Mouse (Mus musculus) large intestine, adult 2 months (tissue): ENCODE measurements around the gene Slc8a2. TPM values are rescaled to one million over a fixed set of nuclear protein-coding genes. Genes with fewer than 3 reads are reported as not detected.
A peak's percentile ranks its signal among the peaks of the same experiment; 100 is the strongest.

Experiments used
- DNase-seq: peaks from one replicate; pipeline ENCODE4 v3.0.0-alpha.2; 2012; ENCODE audit warnings: low read depth, low spot score
- WGBS: fragments of 180-500 bp; shearing (Covaris S2); methylation state at CpG from one replicate; pipeline ENCODE4 v1.1.7; 2018; 5-methylcytosine and 5-hydroxymethylcytosine counted together
- polyA plus RNA-seq: library from polyadenylated mRNA; depleted of rRNA; stranded (reverse); fragments of >200 nt; gene quantifications from 2 replicates; pipeline ENCODE4 v1.2.3, GENCODE M21; 2012

The Slc8a2 gene
- polyA plus RNA-seq, 1 experiment, result 1.1 TPM

DNA sequence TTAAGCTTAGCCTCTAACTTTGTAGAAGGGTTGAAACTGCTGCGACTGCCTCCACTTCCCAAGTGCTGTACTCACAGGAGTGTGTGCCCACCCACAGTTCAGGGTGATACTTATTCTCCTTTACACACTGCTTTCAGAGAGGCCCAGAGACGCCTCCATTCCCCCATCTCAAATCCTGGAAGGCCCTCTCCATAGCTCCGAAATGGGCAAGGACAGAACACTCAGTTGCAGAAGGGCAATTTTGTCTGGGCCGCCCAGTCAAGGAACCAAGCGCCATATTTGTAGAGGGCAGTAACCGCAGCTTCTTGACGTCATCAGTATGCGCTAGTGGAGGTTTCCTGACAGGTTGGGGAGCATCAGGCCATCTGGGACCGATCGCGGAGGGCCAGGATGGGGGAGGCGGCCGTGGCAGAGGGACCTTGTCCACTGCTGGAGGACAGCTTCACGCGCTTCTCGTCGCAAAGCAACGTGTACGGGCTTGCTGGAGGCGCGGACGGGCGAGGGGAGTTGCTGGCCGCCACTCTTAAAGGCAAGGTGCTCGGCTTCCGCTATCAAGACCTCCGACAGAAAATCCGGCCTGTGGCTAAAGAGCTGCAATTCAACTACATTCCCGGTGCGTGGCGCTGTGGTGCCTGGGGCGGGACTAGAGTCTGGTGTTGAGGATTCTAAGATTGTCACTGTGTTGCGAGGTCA, 9.9 kb upstream of the Slc8a2 start, which contains the start of gene Kptn:
Gene Kptn (plus strand): TSS at position 327 of the 693 bp plus-strand sequence.
- peak; percentile 85 for DNase-seq
- 2% methylated on average over 33 of the region's 33 CpGs for WGBS

DNA sequence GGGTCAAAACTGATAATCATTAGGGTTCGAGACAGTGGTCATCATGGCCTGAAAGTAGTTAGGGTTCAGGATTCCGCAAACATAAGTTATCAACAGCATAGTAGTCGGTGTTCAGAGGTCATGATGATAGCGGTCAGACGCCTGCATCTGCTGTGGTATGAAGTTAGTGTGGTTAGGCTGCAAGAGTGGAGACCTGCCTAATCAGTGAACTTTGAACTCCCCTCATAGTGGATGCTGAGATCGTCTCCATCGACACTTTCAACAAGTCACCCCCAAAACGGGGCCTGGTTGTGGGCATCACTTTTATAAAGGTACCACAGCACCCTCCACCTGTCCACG, 9.4 kb upstream of the Slc8a2 start:
- DNase-seq, result no peak
- 35% methylated on average over 9 of the region's 9 CpGs for WGBS

DNA sequence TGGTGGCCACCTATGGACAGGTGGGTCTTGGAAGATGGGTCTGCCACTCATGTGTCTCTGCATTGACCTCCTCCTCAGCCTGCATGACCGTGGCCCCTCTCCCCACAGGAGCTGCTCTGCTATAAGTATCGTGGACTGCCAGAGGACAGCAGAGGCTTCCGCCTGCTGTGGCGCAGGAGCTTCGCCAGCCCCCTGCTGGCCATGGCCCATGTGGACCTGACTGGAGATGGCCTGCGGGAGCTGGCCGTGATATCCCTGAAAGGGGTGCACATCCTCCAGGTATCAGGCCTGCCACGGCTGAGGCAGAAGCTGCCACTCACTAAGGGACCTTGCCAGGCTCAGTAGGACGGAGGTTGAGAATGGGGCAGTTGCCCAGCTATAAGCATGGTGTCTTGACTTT, 3.8 kb upstream of the Slc8a2 start:
- DNase-seq, result no peak
- 83% methylated on average over 9 of the region's 9 CpGs for WGBS

DNA sequence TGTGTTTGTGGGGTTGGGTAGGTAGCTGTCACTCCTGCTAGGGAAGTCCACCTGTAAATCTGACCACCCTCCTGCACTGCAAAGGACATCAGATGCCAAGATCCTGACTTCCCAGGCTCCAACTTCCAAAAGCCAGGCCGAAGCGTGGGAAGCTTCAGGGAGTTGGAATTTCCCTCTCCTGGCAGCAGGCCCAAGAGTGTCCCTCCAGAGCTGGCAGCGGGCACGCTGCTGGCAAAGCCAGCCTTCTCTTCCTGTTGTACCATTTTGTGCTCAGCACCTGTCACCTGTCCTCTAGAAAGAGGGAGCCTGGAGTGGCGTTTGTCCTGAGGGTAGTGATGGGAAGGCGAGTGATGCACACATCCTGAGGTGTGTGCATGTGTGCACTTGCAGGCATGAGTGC, 1.3 kb upstream of the Slc8a2 start:
- 59% methylated on average over 6 of the region's 6 CpGs for whole genome bisulfite sequencing
- no peak for DNase-seq

DNA sequence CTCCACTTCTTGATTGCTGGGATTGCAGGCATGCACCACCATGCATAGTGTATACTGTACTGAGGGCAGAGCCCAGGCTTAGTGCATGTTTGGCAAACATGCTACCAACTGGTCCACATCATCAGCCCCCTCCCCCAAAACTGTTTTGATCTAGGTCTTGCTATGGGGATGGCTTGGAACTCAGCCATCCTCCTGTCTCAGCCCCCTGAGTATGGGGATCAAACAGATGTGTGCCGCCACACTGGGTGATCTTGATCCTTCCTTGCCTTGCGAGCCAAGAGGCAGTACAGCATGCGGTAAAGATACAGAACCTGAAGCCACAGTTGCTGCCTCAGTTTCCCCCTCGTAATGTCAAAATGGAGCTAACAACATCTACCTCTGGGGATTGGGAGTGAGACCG, 727 bp upstream of the Slc8a2 start:
- DNase-seq, result no peak
- WGBS, result 67% methylated on average over 5 of the region's 5 CpGs

DNA sequence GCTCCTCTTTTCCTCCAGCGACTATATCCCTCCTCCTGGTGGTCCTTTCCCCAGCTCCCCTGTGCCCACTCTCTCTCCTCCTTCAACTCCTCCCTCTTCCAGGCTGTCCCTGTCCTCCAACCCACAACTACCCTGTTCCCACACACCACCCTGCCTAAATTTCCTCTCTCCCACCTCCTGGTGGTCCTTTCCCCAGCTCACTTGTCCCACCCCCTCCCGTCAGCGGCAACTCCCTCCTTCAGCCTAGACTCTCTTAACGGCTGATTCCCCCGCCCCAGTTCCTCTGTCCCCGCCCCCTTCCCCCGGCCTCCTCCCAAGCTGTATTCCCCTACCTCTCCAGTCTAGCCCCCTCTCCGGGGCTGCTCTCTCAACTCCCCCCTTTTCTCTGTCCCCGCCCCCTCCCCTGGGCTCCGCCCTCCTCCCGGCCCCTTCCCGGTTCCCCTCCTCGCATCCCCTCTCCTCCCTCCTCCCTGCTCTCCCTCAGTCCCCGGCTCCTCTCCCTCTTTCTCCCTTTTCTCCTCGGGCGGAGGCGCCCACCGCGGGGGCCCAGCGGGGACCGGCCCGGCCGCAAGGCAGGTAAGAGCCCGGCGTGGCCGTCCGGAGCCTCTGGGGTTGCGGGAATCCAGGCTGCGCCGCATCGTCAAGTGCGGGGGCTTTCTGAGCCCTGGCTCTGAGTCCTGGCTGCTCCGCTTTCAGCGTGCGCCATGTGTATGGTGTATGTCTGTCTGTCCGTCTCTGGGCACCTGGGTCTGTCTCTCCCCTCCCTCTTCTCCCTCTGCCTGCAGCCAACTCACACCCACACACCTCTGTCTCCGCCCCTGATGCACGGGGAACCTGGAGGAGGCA, 443 bp downstream of the Slc8a2 start:
- 3% methylated on average over 36 of the region's 38 CpGs for WGBS
- DNase-seq, result no peak

DNA sequence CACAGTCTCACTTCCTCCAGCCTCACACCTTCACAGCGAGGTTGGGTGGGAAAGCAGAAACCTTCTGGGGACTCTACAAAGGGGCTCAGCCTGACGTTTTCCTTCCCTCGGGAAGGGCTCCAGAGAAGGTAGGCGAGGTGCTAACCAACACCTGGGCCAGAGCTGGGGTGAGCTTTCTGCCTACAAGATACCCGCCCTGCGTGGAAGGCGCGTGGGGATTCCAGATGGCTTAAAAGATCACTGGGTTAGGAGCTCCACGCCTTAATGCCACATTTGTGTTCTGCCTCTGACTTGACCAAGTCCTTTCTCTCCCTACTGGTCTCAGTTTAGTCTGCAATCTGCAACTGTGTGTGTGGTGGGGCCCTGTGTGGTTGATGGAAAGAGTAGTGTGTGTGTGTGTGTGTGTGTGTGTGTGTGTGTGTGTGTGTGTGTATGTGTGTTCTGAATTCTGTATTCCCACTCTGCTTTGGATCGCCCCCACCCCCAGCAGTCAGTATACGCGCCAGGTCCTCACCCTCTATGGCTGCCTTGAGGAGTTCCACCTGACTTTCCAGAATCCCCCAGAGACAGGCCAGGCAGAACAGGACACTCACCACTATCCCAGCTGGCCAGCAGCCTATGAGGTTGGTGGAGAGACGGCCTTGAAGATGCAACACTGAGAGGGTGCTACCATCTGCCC, 1.5 kb downstream of the Slc8a2 start:
- 26% methylated on average over 13 of the region's 13 CpGs for WGBS
- DNase-seq, result no peak

DNA sequence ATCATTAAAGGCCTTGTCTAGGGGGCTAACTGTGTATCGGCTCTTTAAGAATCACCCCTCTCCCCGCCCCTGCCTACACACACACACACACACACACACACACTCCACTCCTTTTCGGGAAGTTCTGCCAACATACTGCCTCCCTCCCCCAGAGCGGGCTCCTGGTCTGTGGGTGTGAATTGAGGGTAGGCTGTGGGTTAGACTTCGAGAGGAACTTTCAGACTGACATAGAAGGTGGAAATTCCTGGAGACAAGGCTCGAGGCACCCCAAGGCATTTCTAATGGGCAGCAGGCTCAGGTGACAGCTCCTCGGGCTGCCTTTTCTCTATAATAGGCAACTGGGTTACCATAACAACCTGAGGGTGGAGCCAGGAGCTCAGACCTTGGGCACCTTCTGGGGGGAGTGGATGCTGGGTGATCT, 2.5 kb downstream of the Slc8a2 start:
- 5% methylated on average over 7 of the region's 7 CpGs for WGBS
- no peak for DNase-seq

DNA sequence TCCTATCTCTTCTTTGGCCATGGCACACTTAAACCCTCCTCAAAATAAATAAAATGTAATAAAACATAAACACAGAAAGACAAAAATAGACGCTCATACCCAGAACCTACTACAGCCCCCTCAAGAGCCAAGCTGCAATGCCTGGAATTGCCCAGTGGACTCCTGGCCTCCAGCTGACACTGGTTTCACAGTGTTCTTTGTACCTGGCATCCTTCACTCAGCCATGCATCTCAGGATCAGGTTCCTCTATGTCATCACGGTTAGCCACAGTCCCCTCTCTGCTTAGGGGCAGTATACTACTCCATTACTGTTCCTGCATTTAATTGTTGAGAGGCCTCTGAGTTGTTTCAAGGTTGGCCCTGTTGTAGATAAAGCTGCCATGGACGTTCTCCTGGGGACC, 3.3 kb downstream of the Slc8a2 start:
- 42% methylated on average over 3 of the region's 3 CpGs for WGBS

DNA sequence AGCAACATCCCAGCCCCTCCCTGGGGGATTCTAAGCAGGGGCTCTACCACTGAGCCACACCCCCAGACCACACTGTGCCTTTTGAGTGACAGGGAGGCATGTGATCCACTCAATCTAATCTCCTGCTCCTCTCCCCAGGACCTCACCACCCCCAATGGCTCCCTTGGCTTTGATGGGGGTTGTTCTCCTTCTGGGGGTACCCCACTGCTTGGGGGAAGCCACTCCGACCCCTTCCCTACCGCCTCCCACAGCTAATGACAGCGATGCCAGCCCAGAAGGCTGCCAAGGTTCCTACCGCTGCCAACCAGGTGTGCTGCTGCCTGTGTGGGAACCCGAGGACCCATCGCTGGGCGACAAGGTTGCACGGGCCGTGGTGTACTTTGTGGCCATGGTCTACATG, 4.1 kb downstream of the Slc8a2 start:
- 90% methylated on average over 9 of the region's 9 CpGs for WGBS
- no peak for DNase-seq

More for the DNA sequence above, 3.3 kb downstream of the Slc8a2 start:
- no peak for DNase-seq

DNA sequence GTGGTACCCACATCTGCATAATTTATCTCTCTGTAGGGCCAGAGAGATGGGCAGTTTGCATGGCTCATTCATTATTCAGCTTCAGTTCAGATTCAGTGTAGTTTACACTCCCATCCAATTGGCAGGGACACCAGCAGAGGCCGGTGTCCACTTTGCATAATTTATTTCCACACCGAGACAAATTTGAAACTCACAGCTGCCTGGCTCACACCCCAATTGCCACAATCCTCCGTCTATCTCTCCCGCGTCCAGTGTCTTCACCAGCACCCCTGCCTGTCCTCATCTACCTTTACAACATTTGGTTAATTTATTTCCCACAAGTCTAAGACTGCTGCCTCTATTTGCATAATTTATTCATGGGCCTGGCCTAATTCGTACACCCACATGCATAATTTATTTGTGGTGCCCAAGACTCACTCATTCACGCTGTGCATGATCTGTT, 5.3 kb downstream of the Slc8a2 start:
- WGBS, result 59% methylated on average over 7 of the region's 7 CpGs
- no peak for DNase-seq

DNA sequence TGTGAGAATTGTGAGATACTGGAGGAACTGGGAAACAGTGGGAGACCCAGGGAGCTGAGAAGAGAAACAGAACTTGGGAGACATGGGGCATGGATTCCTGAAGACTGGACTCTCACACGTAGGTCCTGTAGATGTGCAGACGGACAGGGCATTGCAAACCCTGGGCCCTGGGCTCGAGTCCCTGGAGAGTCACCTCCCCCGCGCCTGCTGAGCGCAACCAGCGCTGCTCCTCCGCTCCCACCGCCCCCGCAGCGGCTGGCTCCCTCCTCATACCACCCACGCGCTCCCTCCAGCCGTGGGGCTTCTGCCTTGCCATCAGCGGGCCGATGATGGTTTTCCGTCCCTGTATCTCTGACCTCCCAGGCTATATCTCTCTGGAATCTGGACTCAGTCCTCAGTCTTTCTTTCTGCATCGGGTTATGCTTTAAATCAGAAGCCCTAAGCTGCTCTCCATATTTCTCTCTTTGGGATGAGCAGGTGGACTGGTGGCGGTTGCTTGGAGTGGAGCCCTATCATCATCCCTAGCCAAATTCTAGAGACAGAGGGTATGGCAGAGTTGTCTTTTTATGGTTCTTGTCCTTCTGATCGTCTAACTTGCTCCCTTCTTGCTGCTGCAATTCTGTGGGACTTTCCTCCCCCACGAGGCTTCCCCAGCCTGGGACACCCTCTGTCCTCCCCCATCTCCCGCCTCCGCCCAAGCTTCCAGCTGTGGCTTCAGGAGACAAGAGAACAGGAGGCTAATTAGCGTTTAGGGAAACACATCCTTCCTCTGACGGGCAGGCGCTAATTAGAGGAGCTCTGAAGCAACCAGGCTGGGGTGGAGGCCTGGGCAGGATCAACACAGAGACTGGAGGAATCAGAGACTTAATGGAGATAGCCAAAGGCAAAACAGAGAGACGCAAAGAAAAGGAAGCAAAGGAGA, 17.1 kb downstream of the Slc8a2 start:
- DNase-seq, result no peak
- WGBS, result 43% methylated on average over 27 of the region's 27 CpGs

DNA sequence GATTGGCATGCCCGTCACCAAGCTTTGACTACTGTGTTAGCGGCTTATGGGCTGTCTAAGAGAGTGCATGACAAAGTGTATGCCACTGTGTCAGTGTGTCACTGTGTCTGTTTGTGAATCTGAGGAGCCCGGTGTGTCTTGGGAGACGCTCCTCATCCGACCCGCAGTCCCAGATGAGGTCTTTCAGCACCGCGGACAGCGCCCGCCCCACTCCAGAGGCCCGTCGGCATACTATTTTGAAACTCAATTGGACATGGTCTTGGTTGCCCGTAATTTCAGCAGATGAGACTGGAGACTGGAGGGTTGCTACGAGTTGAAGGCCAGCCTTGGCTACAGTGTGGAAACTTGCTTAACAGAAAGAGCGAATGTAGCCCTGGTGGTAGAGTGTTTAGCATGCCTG, 18.0 kb downstream of the Slc8a2 start:
- no peak for DNase-seq
- WGBS, result 18% methylated on average over 15 of the region's 15 CpGs

DNA sequence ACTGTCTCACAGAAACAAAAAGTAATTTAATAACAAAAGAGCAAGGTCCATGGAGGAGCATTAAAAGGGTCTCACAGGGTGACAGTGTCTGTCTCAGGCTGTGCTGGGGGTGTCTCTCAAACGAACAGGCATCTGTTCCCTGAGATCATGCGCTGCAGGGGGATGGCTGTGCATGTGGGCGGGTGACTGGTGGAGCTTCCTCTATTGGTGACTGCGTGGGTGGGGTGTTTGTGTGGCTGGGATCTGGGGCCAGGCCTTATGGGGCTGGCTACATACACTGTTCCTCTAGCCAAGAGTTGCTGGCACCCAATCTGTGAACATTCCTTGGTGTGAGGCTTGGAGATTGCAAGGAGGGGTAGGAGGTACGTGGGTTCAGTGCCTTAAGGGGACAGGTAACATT, 19.6 kb downstream of the Slc8a2 start:
- no peak for DNase-seq
- 42% methylated on average over 5 of the region's 5 CpGs for WGBS

DNA sequence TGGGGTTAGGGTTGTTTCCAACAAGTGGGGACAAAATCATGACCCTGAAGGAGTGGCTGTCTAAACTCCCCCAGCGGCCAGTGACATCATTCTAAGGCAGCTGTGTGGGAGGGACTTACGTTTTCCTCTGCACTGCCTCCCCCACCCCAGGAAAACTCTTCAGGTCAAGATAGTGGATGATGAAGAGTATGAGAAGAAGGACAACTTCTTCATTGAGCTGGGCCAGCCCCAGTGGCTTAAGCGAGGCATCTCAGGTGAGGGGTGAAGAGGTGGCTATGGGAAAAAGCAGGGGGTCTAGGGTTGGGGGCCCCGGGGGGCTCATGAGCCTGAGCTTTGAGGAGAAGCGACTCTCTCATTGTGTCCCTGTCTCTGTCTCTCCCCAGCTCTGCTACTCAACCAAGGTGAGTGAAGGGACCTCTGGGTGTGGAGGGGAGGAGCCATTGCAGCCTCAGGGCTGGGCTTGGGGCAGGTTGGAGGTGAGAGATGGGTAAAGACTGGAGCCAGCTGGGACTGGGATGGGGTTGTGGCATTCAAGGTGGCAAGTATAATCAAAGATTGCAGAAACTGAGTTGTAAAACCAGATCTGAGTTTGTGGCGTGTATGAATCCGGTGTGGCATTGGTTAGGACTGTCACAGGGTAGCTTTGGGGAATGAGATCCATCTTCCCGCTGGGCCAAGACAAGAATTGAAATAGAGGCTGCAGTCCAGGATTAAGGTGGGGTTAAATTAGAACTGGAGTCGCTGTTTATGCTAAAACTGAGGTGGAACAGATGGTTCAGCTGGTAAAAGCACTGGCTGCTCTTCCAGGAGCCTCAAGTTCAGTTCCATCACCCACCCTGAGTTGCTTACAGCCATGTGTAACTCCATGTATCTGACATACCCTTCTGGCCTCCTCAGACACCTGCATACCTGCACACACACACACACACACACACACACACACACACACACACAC, 20.8 kb downstream of the Slc8a2 start:
- no peak for DNase-seq
- WGBS, result 61% methylated on average over 9 of the region's 9 CpGs

DNA sequence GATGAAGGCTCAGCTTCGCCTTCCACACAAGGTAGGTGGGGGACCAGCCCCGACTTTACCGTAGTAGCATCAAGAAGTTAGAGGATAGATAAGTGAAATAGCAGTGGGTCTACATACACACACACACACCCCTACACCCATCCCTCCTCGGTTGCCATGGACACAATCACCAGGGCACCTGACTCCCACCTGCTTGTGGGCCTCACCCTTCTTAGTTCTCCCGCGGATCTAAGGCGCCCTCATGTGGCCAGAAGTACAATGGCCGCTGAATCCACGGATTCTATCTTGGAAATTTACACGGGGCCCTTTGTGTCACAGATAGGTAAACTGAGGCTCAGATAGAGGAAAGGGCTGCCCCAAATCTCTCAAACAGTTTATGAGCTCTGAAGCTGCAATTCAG, 23.9 kb downstream of the Slc8a2 start:
- DNase-seq, result no peak
- 18% methylated on average over 10 of the region's 10 CpGs for WGBS

DNA sequence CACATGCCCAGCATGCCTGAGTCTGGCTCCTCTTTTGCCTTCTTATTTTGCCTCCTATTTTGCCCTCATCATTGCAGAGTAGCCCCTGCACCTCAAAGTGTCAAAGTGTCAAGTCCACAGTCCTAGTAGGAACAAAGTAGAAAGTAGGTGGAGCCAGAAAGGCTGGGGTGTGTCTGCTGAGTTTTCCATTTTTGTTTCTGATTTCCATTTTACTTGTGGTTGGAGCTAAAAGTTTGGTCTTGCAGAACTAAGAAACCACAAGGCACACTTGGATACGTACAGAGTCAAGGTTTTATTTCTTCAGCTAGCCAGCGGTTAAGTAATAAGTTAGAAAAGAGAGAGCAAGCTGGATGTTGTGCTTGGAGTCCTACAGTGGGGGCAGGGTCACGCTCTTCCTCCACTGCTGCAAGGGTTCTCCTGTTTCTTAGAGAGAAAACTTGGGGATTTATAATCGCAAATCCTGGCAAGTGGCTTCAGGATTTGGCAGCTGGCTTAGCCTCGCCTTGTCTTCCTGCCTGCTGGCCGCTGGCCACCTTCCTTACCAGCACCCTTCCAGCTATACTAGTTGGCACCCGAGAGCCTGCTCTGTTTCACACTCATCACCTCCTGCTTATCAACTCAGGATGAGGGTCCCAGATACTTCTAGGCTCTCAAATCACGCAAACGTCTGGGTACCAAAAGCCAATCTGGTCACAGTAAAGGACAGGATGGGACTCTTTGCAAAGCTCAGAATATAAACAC, 25.7 kb downstream of the Slc8a2 start:
- WGBS, result 43% methylated on average over 9 of the region's 9 CpGs

More for the DNA sequence above, 25.7 kb downstream of the Slc8a2 start:
- DNase-seq, result no peak
